Mouse (Mus musculus): ENCODE measurements around the gene Kdm4b.

- TF ChIP-seq CTCF (IDR thresholded peaks at IDR 0.05; ENCODE audit: low read depth) = no peak
- TF ChIP-seq EP300 (optimal IDR thresholded peaks at IDR 0.05) = no peak
These were observed 21.8 kb upstream of the Kdm4b start for GRCm38 (mm10) chr17:56303847-56304586.
